Mouse (Mus musculus): Measurements from ENCODE around the gene Mrps23.

DNA sequence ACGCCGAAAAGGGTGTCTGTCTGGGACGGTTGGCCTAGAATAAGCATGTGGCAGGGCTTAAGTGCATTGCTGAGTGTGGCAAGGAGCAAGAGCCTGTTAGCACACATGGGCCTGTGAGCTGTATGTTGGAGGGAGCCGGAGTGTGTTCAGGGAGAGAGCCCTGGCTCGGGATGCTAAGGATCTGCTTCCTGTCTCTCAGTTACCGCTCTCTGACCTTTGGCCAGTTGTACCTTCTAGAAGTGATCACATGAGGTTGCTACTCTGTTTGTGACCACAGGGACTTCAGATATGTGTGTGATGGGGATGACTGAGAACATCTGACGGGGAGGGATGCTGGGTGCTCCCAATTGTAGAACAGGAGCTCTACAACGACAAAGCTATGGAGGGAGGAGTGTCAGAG is 48.2 kb upstream of the Mrps23 start:
- TF ChIP-seq GATA1 (IDR thresholded peaks at IDR 0.05; ENCODE audit: low read length) (no peak), TAL1 (IDR thresholded peaks at IDR 0.05; ENCODE audit: low read length) (no peak)
